Mouse (Mus musculus) cerebellum, adult 11 months (tissue): ENCODE results near the gene Gm4131.
"Not testable (repeated sequence)": the region's sequence is repeated elsewhere in the genome, so short reads cannot be mapped to it uniquely, and the experiment has no call there.

ENCODE experiments used
- DNase-seq: peaks from one replicate; pipeline ENCODE4 v3.0.0; 2022

The Gm4131 gene

GRCm38 (mm10) chr14:62566821-62567220 lies at the start of gene Gm4131:
Gene Gm4131 (minus strand): TSS chr14:62566921.
- not testable (repeated sequence) for DNase-seq

- no peak for DNase-seq
Observed at GRCm38 (mm10) chr14:62609904-62610303, 43.2 kb upstream of the Gm4131 start.

- DNase-seq = peak; percentile 15
Observed at GRCm38 (mm10) chr14:62607791-62608196, 41.1 kb upstream of the Gm4131 start.

GRCm38 (mm10) chr14:62602869-62603268 lies 36.1 kb upstream of the Gm4131 start:
- no peak for DNase-seq

- DNase-seq = no peak
Observed at GRCm38 (mm10) chr14:62602271-62602670, 35.5 kb upstream of the Gm4131 start.

- DNase-seq = no peak
Observed at GRCm38 (mm10) chr14:62600109-62600522, 33.4 kb upstream of the Gm4131 start.

GRCm38 (mm10) chr14:62585338-62585737 lies 18.6 kb upstream of the Gm4131 start:
- DNase-seq = no peak

- DNase-seq = no peak
Observed at GRCm38 (mm10) chr14:62584637-62585036, 17.9 kb upstream of the Gm4131 start.

- DNase-seq = no peak
Observed at GRCm38 (mm10) chr14:62581768-62582167, 15.0 kb upstream of the Gm4131 start.

- DNase-seq = no peak
Observed at GRCm38 (mm10) chr14:62580945-62581344, 14.2 kb upstream of the Gm4131 start.

- peak; percentile 12 for DNase-seq
Observed at GRCm38 (mm10) chr14:62575862-62576261, 9.1 kb upstream of the Gm4131 start.

- DNase-seq = no peak
Observed at GRCm38 (mm10) chr14:62574906-62575305, 8.2 kb upstream of the Gm4131 start.

GRCm38 (mm10) chr14:62573454-62573853 lies 6.7 kb upstream of the Gm4131 start:
- DNase-seq = no peak

- no peak for DNase-seq
Observed at GRCm38 (mm10) chr14:62570299-62570698, 3.6 kb upstream of the Gm4131 start.

GRCm38 (mm10) chr14:62569463-62569862 lies 2.7 kb upstream of the Gm4131 start:
- no peak for DNase-seq

- no peak for DNase-seq
Observed at GRCm38 (mm10) chr14:62563679-62564078, 3.0 kb downstream of the Gm4131 start.

GRCm38 (mm10) chr14:62561875-62562748 lies 4.6 kb downstream of the Gm4131 start:
- no peak for DNase-seq

GRCm38 (mm10) chr14:62557111-62557510 lies 9.6 kb downstream of the Gm4131 start:
- DNase-seq = no peak

- no peak for DNase-seq
Observed at GRCm38 (mm10) chr14:62555840-62556810, 10.6 kb downstream of the Gm4131 start.

GRCm38 (mm10) chr14:62555309-62555829 lies 11.4 kb downstream of the Gm4131 start, which contains the start of gene Fam124a:
Gene Fam124a (plus strand): TSS chr14:62555737.
- peak; percentile 68 for DNase-seq

- DNase-seq = no peak
Observed at GRCm38 (mm10) chr14:62553786-62554185, 12.9 kb downstream of the Gm4131 start.

- no peak for DNase-seq
Observed at GRCm38 (mm10) chr14:62552771-62553170, 13.9 kb downstream of the Gm4131 start.

- DNase-seq = no peak
Observed at GRCm38 (mm10) chr14:62550121-62550520, 16.6 kb downstream of the Gm4131 start.
